Mouse (Mus musculus): ENCODE results near the gene Ccdc185. TPM values are rescaled to one million over a fixed set of nuclear protein-coding genes. Genes with fewer than 3 reads are reported as not detected.

The Ccdc185 gene
- total RNA-seq (2014; rRNA removed): not detected in 2 replicates
- polyA plus RNA-seq (2015; fragmentation: Nextera tagmentation; extraction: Ambion mirVana): not detected in 2 replicates

DNA sequence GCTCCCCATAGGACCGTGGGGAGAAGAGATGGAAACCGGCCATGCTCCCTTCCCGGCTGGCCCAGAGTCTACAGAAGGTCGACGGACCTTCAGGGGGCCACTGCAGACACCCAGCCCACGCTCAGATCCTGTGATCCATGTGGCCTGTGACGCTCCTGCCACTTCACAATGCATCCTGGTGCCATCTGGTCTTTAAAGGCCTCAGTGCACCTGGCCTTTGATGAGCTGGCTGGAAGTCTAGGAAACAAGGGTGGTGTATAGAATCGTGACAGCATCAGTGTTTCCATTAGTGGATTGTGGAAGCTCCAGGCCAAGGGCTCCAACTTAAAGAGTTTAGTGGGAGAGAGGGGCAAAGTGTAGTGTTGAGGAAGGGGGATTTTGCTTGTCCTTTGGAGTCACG lies at the start of gene Ccdc185:
Ccdc185 (minus strand) TSS at position 101 of the 400 bp plus-strand sequence.
- H3K36me3 ChIP-seq (ENCODE audit: insufficient read depth, low read length): no peaks in the 10 kb centered on the region
- no peaks in the 10 kb centered on the region for H3K27me3 ChIP-seq (ENCODE audit: insufficient read depth, low read length)
- no peak for TF ChIP-seq CTCF (IDR thresholded peaks at IDR 0.05; ENCODE audit: low read depth)
- WGBS: 87% methylated on average over 9 of the region's 9 CpGs
- no peak within 1 kb of the TSS for H3K9ac ChIP-seq (replicated peaks; ENCODE audit: low read length)
- no peaks in the 10 kb centered on the region for H3K4me1 ChIP-seq (ENCODE audit: insufficient read depth, low read length)
- H3K27ac ChIP-seq: no peak within 1 kb of the TSS
- DNase-seq (ENCODE audit: low spot score) (no peak), ATAC-seq (no peak)
- no peak within 1 kb of the TSS for H3K4me3 ChIP-seq (ENCODE audit: low read length)
- no peak within 1 kb of the TSS for H3K4me2 ChIP-seq (ENCODE audit: low read depth, low read length)
- no peaks in the 10 kb centered on the region for H3K9me3 ChIP-seq (ENCODE audit: low read length)

DNA sequence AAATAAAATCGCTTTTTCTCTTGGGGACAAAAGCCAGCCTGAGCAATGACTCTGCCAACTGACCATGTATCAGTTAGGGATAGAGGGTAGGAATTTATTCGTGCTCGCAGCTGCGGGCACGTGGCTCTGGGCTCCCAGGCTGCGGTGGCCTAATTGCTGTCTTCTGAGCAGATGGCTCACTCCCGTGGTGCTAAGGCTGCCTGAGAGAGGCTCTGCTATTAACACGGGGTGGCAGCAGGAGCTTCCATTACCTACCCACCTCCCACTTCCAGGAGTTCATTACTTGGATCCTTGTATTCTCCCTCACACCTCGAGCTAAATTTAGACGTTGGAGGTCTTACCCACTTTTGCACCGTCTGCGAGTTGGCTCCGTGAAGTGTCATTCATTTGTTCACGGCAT lies 48.1 kb upstream of the Ccdc185 start:
- Histone ChIP-seq H3K27me3 (ENCODE audit: insufficient read depth, low read length) (no peaks in the 10 kb centered on the region), H3K4me3 (ENCODE audit: low read length) (no peak overlapping the region), H3K27ac (no peak overlapping the region), H3K9ac (replicated peaks; ENCODE audit: low read length) (no peak overlapping the region), H3K9me3 (ENCODE audit: low read length) (no peaks in the 10 kb centered on the region), H3K4me2 (ENCODE audit: low read depth, low read length) (no peak overlapping the region), H3K4me1 (ENCODE audit: insufficient read depth, low read length) (no peaks in the 10 kb centered on the region), H3K36me3 (ENCODE audit: insufficient read depth, low read length) (no peaks in the 10 kb centered on the region)
- no peak for TF ChIP-seq CTCF (IDR thresholded peaks at IDR 0.05; ENCODE audit: low read depth)
- DNase-seq (ENCODE audit: low spot score) (peak; percentile 56), ATAC-seq (0 out of 2 replicates have a peak, but pooled peaks have one; percentile 52)
- 40% methylated on average over 14 of the region's 14 CpGs for WGBS

GRCm38 (mm10) chr1:182794628-182795027 lies 45.6 kb upstream of the Ccdc185 start:
- Histone ChIP-seq H3K9ac (replicated peaks; ENCODE audit: low read length) (no peak overlapping the region), H3K4me2 (ENCODE audit: low read depth, low read length) (no peak overlapping the region), H3K27ac (no peak overlapping the region), H3K36me3 (ENCODE audit: insufficient read depth, low read length) (no peaks in the 10 kb centered on the region), H3K27me3 (ENCODE audit: insufficient read depth, low read length) (no peaks in the 10 kb centered on the region), H3K9me3 (ENCODE audit: low read length) (no peaks in the 10 kb centered on the region), H3K4me3 (ENCODE audit: low read length) (no peak overlapping the region), H3K4me1 (ENCODE audit: insufficient read depth, low read length) (no peaks in the 10 kb centered on the region)
- ATAC-seq (no peak), DNase-seq (ENCODE audit: low spot score) (no peak)
- 90% methylated on average over 9 of the region's 9 CpGs for WGBS
- no peak for TF ChIP-seq CTCF (IDR thresholded peaks at IDR 0.05; ENCODE audit: low read depth)

GRCm38 (mm10) chr1:182794221-182794620 lies 45.2 kb upstream of the Ccdc185 start:
- no peak for DNase-seq (ENCODE audit: low spot score)
- no peaks in the 10 kb centered on the region for H3K27me3 ChIP-seq (ENCODE audit: insufficient read depth, low read length)
- H3K36me3 ChIP-seq (ENCODE audit: insufficient read depth, low read length): no peaks in the 10 kb centered on the region
- ATAC-seq: no peak
- TF ChIP-seq CTCF (IDR thresholded peaks at IDR 0.05; ENCODE audit: low read depth): no peak
- H3K27ac ChIP-seq: no peak overlapping the region
- H3K4me3 ChIP-seq (ENCODE audit: low read length): no peak overlapping the region
- no peak overlapping the region for H3K9ac ChIP-seq (replicated peaks; ENCODE audit: low read length)
- H3K9me3 ChIP-seq (ENCODE audit: low read length): no peaks in the 10 kb centered on the region
- H3K4me2 ChIP-seq (ENCODE audit: low read depth, low read length): no peak overlapping the region
- 87% methylated on average over 10 of the region's 10 CpGs for WGBS
- H3K4me1 ChIP-seq (ENCODE audit: insufficient read depth, low read length): no peaks in the 10 kb centered on the region

DNA sequence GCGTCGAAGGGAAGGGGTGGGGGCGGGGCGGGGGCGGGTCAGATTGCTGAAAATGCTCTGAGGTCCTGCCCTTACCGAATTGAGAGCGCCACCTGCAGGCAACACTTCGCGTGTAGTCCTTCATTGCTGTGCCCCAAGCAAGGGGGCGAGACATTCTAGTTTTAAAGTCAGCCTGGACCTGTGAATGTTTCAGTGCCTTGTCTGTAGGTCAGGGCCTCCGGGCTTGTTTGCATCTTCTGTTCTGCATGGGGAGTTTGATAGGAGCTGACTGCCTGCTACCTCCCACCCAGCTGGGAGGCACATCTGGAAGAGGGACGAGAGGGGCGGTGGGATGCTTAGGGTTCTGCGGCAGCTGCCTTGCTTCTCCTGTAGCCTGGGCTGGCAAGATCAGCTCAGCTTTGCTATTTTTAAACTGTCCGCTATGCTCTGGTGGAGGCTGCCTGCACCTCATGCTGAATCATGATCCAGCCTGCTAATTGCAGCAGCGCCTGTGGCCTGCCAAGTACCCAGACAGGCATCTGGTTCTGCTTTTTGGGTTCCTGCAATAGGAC lies 43.6 kb upstream of the Ccdc185 start:
- DNase-seq (ENCODE audit: low spot score) (peak; percentile 74), ATAC-seq (peak; percentile 59)
- H3K4me2 ChIP-seq (ENCODE audit: low read depth, low read length): 0 out of 2 replicates have a peak overlapping the region, but pooled peaks have one; percentile 16
- 17% methylated on average over 16 of the region's 16 CpGs for WGBS
- no peaks in the 10 kb centered on the region for H3K27me3 ChIP-seq (ENCODE audit: insufficient read depth, low read length)
- no peaks in the 10 kb centered on the region for H3K4me1 ChIP-seq (ENCODE audit: insufficient read depth, low read length)
- no peak overlapping the region for H3K9ac ChIP-seq (replicated peaks; ENCODE audit: low read length)
- peak overlapping the region; percentile 33; the same call in 1 of the 2 replicates for H3K27ac ChIP-seq
- no peaks in the 10 kb centered on the region for H3K36me3 ChIP-seq (ENCODE audit: insufficient read depth, low read length)
- no peak overlapping the region for H3K4me3 ChIP-seq (ENCODE audit: low read length)
- no peaks in the 10 kb centered on the region for H3K9me3 ChIP-seq (ENCODE audit: low read length)
- peak; percentile 64 for TF ChIP-seq CTCF (IDR thresholded peaks at IDR 0.05; ENCODE audit: low read depth)

DNA sequence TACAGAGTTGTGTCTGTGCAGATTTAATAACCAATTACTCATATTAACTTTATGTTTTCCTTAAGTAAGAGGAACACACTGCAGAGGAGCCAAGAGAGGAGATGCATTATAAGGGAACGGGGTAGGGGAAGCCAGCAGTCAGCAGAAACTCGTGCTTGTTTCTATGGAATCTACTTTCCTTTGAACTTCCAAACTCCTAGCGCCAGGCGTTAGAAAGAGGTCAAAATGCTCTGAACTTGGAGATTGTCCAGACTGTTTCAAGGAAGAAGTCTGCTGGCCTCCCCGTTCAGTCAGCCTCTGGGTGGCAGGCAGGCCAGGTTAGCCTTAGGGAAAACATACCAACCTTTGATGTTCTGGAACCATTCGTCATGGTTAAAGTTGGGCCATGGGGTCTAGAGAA lies 39.9 kb upstream of the Ccdc185 start:
- no peak overlapping the region for H3K4me3 ChIP-seq (ENCODE audit: low read length)
- DNase-seq (ENCODE audit: low spot score) (no peak), ATAC-seq (no peak)
- H3K9ac ChIP-seq (replicated peaks; ENCODE audit: low read length): no peak overlapping the region
- H3K9me3 ChIP-seq (ENCODE audit: low read length): no peaks in the 10 kb centered on the region
- no peak for TF ChIP-seq CTCF (IDR thresholded peaks at IDR 0.05; ENCODE audit: low read depth)
- H3K4me1 ChIP-seq (ENCODE audit: insufficient read depth, low read length): no peaks in the 10 kb centered on the region
- no peak overlapping the region for H3K27ac ChIP-seq
- H3K4me2 ChIP-seq (ENCODE audit: low read depth, low read length): no peak overlapping the region
- WGBS: 44% methylated on average over 6 of the region's 6 CpGs
- no peaks in the 10 kb centered on the region for H3K27me3 ChIP-seq (ENCODE audit: insufficient read depth, low read length)
- H3K36me3 ChIP-seq (ENCODE audit: insufficient read depth, low read length): no peaks in the 10 kb centered on the region

DNA sequence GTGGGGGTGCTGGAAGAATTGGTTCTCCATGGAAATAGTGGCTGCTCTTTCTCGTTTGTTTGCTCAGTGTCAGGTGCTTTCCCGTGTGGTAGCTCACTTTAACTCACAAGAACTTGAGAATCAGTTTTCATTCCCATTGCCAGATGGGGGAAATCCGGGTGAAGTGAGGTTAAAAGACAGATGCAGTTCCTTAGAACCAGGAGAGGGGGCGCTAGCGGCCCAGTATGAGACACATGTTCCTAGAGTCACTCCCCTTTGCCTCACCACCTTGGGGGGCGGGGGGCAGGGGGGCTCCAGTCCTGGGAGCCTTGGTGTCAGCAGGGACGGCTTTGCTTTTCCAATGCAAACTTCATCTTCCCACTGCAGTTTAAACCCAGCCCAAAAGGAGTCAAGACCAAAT lies 38.0 kb upstream of the Ccdc185 start:
- no peaks in the 10 kb centered on the region for H3K27me3 ChIP-seq (ENCODE audit: insufficient read depth, low read length)

More for the DNA sequence above, 38.0 kb upstream of the Ccdc185 start:
- no peak overlapping the region for H3K27ac ChIP-seq
- no peak overlapping the region for H3K4me2 ChIP-seq (ENCODE audit: low read depth, low read length)
- whole genome bisulfite sequencing: 52% methylated on average over 7 of the region's 7 CpGs
- H3K4me3 ChIP-seq (ENCODE audit: low read length): no peak overlapping the region
- H3K9ac ChIP-seq (replicated peaks; ENCODE audit: low read length): no peak overlapping the region
- H3K4me1 ChIP-seq (ENCODE audit: insufficient read depth, low read length): no peaks in the 10 kb centered on the region
- no peaks in the 10 kb centered on the region for H3K9me3 ChIP-seq (ENCODE audit: low read length)
- ATAC-seq: no peak
- peak; percentile 34 for TF ChIP-seq CTCF (IDR thresholded peaks at IDR 0.05; ENCODE audit: low read depth)
- DNase-seq (ENCODE audit: low spot score): no peak
- H3K36me3 ChIP-seq (ENCODE audit: insufficient read depth, low read length): no peaks in the 10 kb centered on the region
